15 mouse cellular contexts compared by ENCODE assay signal in the genomic region with DNA sequence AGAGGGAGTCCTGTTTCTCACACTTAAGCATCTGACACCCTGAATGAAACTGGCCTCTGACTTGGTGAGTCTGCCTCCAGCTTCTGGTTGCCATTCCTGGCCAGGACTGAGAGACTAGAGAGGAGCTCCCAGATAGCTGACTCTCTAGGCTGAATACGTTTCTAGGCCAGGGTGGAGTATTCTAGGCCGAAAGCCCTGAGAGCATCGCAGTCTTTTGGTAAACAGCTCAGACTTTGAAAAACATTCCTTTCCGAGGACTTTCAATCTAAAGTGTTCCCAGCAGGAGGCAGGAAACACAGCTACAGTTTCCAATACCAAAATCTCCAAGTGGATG. TPM values are rescaled to one million over a fixed set of nuclear protein-coding genes. Genes with fewer than 3 reads are reported as not detected.
A peak's percentile ranks its signal among the peaks of the same experiment; 100 is the strongest.
DNase-seq lines count a peak whose midpoint lies in the region; ATAC-seq and TF ChIP-seq lines count a peak whose summit lies in the region.
"Had no signal": no experiment of that assay in that cellular context is flagged by ENCODE, and none has a peak within 500 bp of the region (broad histone marks: within the 10 kb centered on the region; RNA-seq: fewer than 3 reads in every experiment).

No protein-coding gene starts in this region.

- H3K36me3 ChIP-seq in hindbrain, embryonic 10.5 days, result peaks cover 28% of the 10 kb centered on the region
- no peaks in the 10 kb centered on the region; the same call in 1 of the 2 replicates for H3K36me3 ChIP-seq in hindbrain, embryonic 12.5 days
- H3K36me3 ChIP-seq in G1E (replicated peaks), result peaks cover 21% of the 10 kb centered on the region
- peaks cover 16% of the 10 kb centered on the region for H3K36me3 ChIP-seq in liver, postnatal 0 days (replicated peaks; ENCODE audit: insufficient read depth, low read length)
- H3K36me3 ChIP-seq: forebrain, embryonic 15.5 days had no signal

- H3K9ac ChIP-seq in hindbrain, embryonic 12.5 days, result no peak overlapping the region
- no peak overlapping the region; the same call in 1 of the 2 replicates for H3K9ac ChIP-seq in liver, postnatal 0 days (replicated peaks)
- H3K9ac ChIP-seq: forebrain, embryonic 15.5 days; limb, embryonic 15.5 days had no signal

- DNase-seq in hindbrain, embryonic 10.5 days (ENCODE audit: low spot score), result no peak
- peak; percentile 13 for DNase-seq in G1E (ENCODE audit: low spot score)
- DNase-seq in liver, postnatal 0 days, result no peak
- no peak for DNase-seq in ovary, postnatal 36 days (ENCODE audit: low spot score)
- no peak for DNase-seq in ovary, postnatal 10 days (ENCODE audit: low spot score)
- DNase-seq: cerebellum, adult 18-20 months; embryo, embryonic 11 days; gastrocnemius, postnatal 36 days; right cerebral cortex, postnatal 14 days; thymus, postnatal 36 days had no signal

- no peak for TF ChIP-seq CTCF in G1E (IDR thresholded peaks at IDR 0.05; ENCODE audit: low read depth, low read length)
- TF ChIP-seq CTCF in liver, postnatal 0 days (IDR thresholded peaks at IDR 0.05; ENCODE audit: low read depth), result no peak

- H3K9me3 ChIP-seq in hindbrain, embryonic 10.5 days, result no peaks in the 10 kb centered on the region
- no peaks in the 10 kb centered on the region for H3K9me3 ChIP-seq in hindbrain, embryonic 12.5 days (replicated peaks)
- no peaks in the 10 kb centered on the region for H3K9me3 ChIP-seq in G1E (replicated peaks)
- no peaks in the 10 kb centered on the region for H3K9me3 ChIP-seq in liver, postnatal 0 days (ENCODE audit: low read length)
- H3K9me3 ChIP-seq: forebrain, embryonic 15.5 days; limb, embryonic 15.5 days had no signal

- H3K4me2 ChIP-seq in hindbrain, embryonic 12.5 days (replicated peaks), result no peak overlapping the region
- H3K4me2 ChIP-seq in liver, postnatal 0 days (ENCODE audit: low read depth, low read length), result peak overlapping the region; percentile 65
- H3K4me2 ChIP-seq: forebrain, embryonic 15.5 days; limb, embryonic 15.5 days had no signal

- H3K4me3 ChIP-seq in hindbrain, embryonic 10.5 days, result no peak overlapping the region
- H3K4me3 ChIP-seq in hindbrain, embryonic 12.5 days, result no peak overlapping the region
- H3K4me3 ChIP-seq in G1E (ENCODE audit: low read depth, low read length), result peak overlapping the region; percentile 46; the same call in 1 of the 2 replicates
- H3K4me3 ChIP-seq in liver, postnatal 0 days (ENCODE audit: low read depth, low read length), result peak overlapping the region; percentile 7; the same call in 1 of the 2 replicates
- H3K4me3 ChIP-seq: forebrain, embryonic 15.5 days; limb, embryonic 15.5 days had no signal

- ATAC-seq in hindbrain, embryonic 12.5 days (ENCODE audit: low FRiP score), result no peak
- no peak for ATAC-seq in G1E (ENCODE audit: extremely low read depth, insufficient number of reproducible peaks, low FRiP score, poor library complexity, severe bottlenecking)
- peak; percentile 62 for ATAC-seq in erythroblast, adult 5-6 weeks (replicated peaks; ENCODE audit: low FRiP score, poor library complexity, severe bottlenecking)
- peak; percentile 50 for ATAC-seq in liver, postnatal 0 days
- ATAC-seq: forebrain, embryonic 15.5 days had no signal

- peaks cover 8% of the 10 kb centered on the region for H3K27me3 ChIP-seq in hindbrain, embryonic 10.5 days (ENCODE audit: insufficient read depth, poor library complexity, severe bottlenecking)
- no peaks in the 10 kb centered on the region for H3K27me3 ChIP-seq in hindbrain, embryonic 12.5 days
- H3K27me3 ChIP-seq in G1E (ENCODE audit: insufficient read depth, low read length), result no peaks in the 10 kb centered on the region
- H3K27me3 ChIP-seq in liver, postnatal 0 days (ENCODE audit: insufficient read depth, low read length), result no peaks in the 10 kb centered on the region
- H3K27me3 ChIP-seq: forebrain, embryonic 15.5 days; limb, embryonic 15.5 days had no signal

- 65% methylated on average over 4 of the region's 4 CpGs for WGBS in hindbrain, embryonic 10.5 days
- WGBS in hindbrain, embryonic 12.5 days, result 60% methylated on average over 4 of the region's 4 CpGs
- 51% methylated on average over 4 of the region's 4 CpGs for WGBS in liver, postnatal 0 days (ENCODE audit: insufficient replicate concordance)

- TF ChIP-seq EP300 in liver, postnatal 0 days (IDR thresholded peaks at IDR 0.05; ENCODE audit: low read depth), result no peak

- H3K27ac ChIP-seq in hindbrain, embryonic 10.5 days, result peak overlapping the region; percentile 81
- no peak overlapping the region for H3K27ac ChIP-seq in hindbrain, embryonic 12.5 days
- peak overlapping the region; percentile 93 for H3K27ac ChIP-seq in liver, postnatal 0 days (ENCODE audit: low read depth)
- H3K27ac ChIP-seq: forebrain, embryonic 15.5 days; limb, embryonic 15.5 days had no signal

- peaks cover 36% of the 10 kb centered on the region for H3K4me1 ChIP-seq in hindbrain, embryonic 10.5 days (replicated peaks)
- H3K4me1 ChIP-seq in hindbrain, embryonic 12.5 days, result peaks cover 17% of the 10 kb centered on the region
- peaks cover 60% of the 10 kb centered on the region for H3K4me1 ChIP-seq in G1E (ENCODE audit: insufficient read depth, low read depth, low read length)
- H3K4me1 ChIP-seq in liver, postnatal 0 days (ENCODE audit: insufficient read depth), result peaks cover 12% of the 10 kb centered on the region

RNA-seq across cellular contexts. Expression of a gene that starts 38.2 kb away (rescaled TPM):
- polyA plus RNA-seq in hindbrain, embryonic 10.5 days (2016; fragmentation: Nextera tagmentation; extraction: Ambion mirVana), result 13.9 and 14.7 TPM in 2 replicates
- 11.1 and 15.2 TPM in 2 replicates for polyA plus RNA-seq in hindbrain, embryonic 12.5 days (2016; fragmentation: Nextera tagmentation; extraction: Ambion mirVana)
- total RNA-seq in G1E (2014; fragmentation: Nextera tagmentation), result 22.7 and 29.9 TPM in 2 replicates
- 25.6 and 28.9 TPM in 2 replicates for total RNA-seq in G1E (2017)
- 56.6 and 63.8 TPM in 2 replicates for polyA plus RNA-seq in G1E (2012)
- total RNA-seq in erythroblast, adult 5-6 weeks (2015; ENCODE audit: low replicate concordance), result 54.0 and 65.0 TPM in 2 replicates
- 178 and 194 TPM in 2 replicates for total RNA-seq in erythroblast, adult 5-6 weeks (2017; ENCODE audit: low replicate concordance)
- 21.4 and 22.8 TPM in 2 replicates for polyA plus RNA-seq in liver, postnatal 0 days (2015; fragmentation: Nextera tagmentation; extraction: Ambion mirVana)
- total RNA-seq: neutrophil, adult 5-6 weeks had no signal

Comparison
In these comparisons a context has a peak if more than half of its experiments do, and no peak if none do; other contexts are left out.
1. H3K4me3 ChIP-seq: peak in G1E (single experiment) and liver, postnatal 0 days (single experiment); none in hindbrain, embryonic 10.5 days (single experiment) and hindbrain, embryonic 12.5 days (single experiment).
2. ATAC-seq: peak in erythroblast, adult 5-6 weeks (single experiment) and liver, postnatal 0 days (single experiment); none in hindbrain, embryonic 12.5 days (single experiment) and G1E (single experiment).